Mouse (Mus musculus): ENCODE measurements at regions not wholly inside any gene's neighbourhood (a gene's known extent, or its start where the extent isn't known, plus 50 kb on each side); places are given as distances from the start of the nearest gene placed in this dataset.
A peak's percentile ranks its signal among the peaks of the same experiment; 100 is the strongest.

- no peak for DNase-seq
Measured at GRCm38 (mm10) chr1:22222836-22223235, 261.1 kb upstream of the Kcnq5 start.

GRCm38 (mm10) chr1:22211795-22212194 is 250.1 kb upstream of the Kcnq5 start:
- DNase-seq = no peak

- no peak for DNase-seq
Measured at GRCm38 (mm10) chr1:22211232-22211631, 249.5 kb upstream of the Kcnq5 start.

GRCm38 (mm10) chr1:22210621-22211020 is 248.9 kb upstream of the Kcnq5 start:
- DNase-seq = no peak

GRCm38 (mm10) chr1:22208287-22208686 is 246.5 kb upstream of the Kcnq5 start:
- no peak for DNase-seq

- no peak for DNase-seq
Measured at GRCm38 (mm10) chr1:22206935-22207334, 245.2 kb upstream of the Kcnq5 start.

GRCm38 (mm10) chr1:22167621-22168181 is 206.0 kb upstream of the Kcnq5 start:
- DNase-seq = no peak

GRCm38 (mm10) chr1:22136571-22137122 is 174.9 kb upstream of the Kcnq5 start:
- no peak for DNase-seq

GRCm38 (mm10) chr1:22118266-22118772 is 156.6 kb upstream of the Kcnq5 start:
- DNase-seq = no peak

- DNase-seq = no peak
Measured at GRCm38 (mm10) chr1:22116466-22116865, 154.7 kb upstream of the Kcnq5 start.

GRCm38 (mm10) chr1:22105496-22105895 is 143.8 kb upstream of the Kcnq5 start:
- DNase-seq = peak in 1 of 2 experiments; percentile 6

- DNase-seq = no peak
Measured at GRCm38 (mm10) chr1:22071405-22072117, 109.8 kb upstream of the Kcnq5 start.

GRCm38 (mm10) chr1:22070028-22070427 is 108.3 kb upstream of the Kcnq5 start:
- DNase-seq = no peak
